Mouse (Mus musculus) small intestine, adult 2 months (tissue): ENCODE data around the gene Gpd1.

Experiments
- CTCF ChIP-seq: fragments of 200-500 bp; IDR thresholded peaks from 2 replicates; pipeline ENCODE4 v1.5.1; 2012; ENCODE audit warnings: low read depth, mild to moderate bottlenecking, control low read depth, inconsistent platforms, low read length, moderate library complexity, mixed read lengths; ENCODE audit not compliant: insufficient replicate concordance, insufficient read length; ENCODE audit errors: extremely low read depth
- POLR2A ChIP-seq: fragments of 200-500 bp; IDR thresholded peaks from 2 replicates; pipeline ENCODE4 v1.6.1; 2012; ENCODE audit warnings: low read depth, mild to moderate bottlenecking, control low read depth, inconsistent platforms, low read length, moderate library complexity

DNA sequence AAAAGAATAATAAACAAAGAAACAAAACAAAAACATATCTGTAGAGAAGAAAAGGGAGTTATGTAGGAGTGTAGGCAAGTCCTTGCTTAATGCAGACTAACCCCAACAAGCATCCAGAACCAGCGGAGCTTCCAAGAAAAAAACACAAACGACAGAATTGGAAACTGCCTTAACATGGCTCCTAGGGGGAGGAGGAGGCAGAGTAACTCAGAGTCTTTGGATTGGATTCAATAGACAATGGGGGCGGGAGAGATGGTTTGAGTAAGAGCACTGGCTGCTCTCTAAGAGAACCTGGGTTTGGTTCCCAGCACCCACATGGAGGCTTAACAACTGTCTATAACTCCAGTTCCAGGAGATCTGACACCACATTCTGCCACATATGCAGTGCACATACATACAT, 14.4 kb downstream of the Gpd1 start:
- TF ChIP-seq POLR2A (no peak), CTCF (no peak)
